Mouse (Mus musculus) thymus, postnatal 4 days (tissue): ENCODE measurements around the gene Ccl21b.
"Not testable (repeated sequence)": the region's sequence is repeated elsewhere in the genome, so short reads cannot be mapped to it uniquely, and the experiment has no call there.

Experiments
- DNase-seq: peaks from one replicate; pipeline ENCODE4 v3.0.0; 2021

Gene Ccl21b

GRCm38 (mm10) chr4:42255467-42255866, at the start of gene Ccl21b:
TSS of gene Ccl21b (plus strand) at chr4:42255767.
- not testable (repeated sequence) for DNase-seq

GRCm38 (mm10) chr4:42240339-42240738, 15.2 kb upstream of the Ccl21b start, which contains the start of gene Gm10600:
TSS of gene Gm10600 (plus strand) at chr4:42240639.
- DNase-seq = not testable (repeated sequence)

GRCm38 (mm10) chr4:42293967-42294366, 38.4 kb downstream of the Ccl21b start, which contains the start of gene Gm21953:
TSS of gene Gm21953 (plus strand) at chr4:42294267.
- not testable (repeated sequence) for DNase-seq
